Mouse (Mus musculus): ENCODE results near the gene Dnah2.

- no peak for TF ChIP-seq GATA1 (IDR thresholded peaks at IDR 0.05; ENCODE audit: low read length)
- TF ChIP-seq TAL1 (IDR thresholded peaks at IDR 0.05; ENCODE audit: low read length), result no peak
Measured at GRCm38 (mm10) chr11:69563373-69563772, 14.5 kb upstream of the Dnah2 start.
